Comparison of ENCODE assay signal across 9 mouse cellular contexts in genomic region chr4:133020721-133021120, GRCm38 (mm10). TPM values are rescaled to one million over a fixed set of nuclear protein-coding genes. Genes with fewer than 3 reads are reported as not detected.
A peak's percentile ranks its signal among the peaks of the same experiment; 100 is the strongest.
DNase-seq lines count a peak whose midpoint lies in the region; ATAC-seq and TF ChIP-seq lines count a peak whose summit lies in the region.
"Had no signal": no experiment of that assay in that cellular context is flagged by ENCODE, and none has a peak within 500 bp of the region (broad histone marks: within the 10 kb centered on the region; RNA-seq: fewer than 3 reads in every experiment).

No protein-coding gene starts in this region.

- TF ChIP-seq POLR2A in lung, adult 2 months (IDR thresholded peaks at IDR 0.05; ENCODE audit: borderline replicate concordance, extremely low read depth, low read depth, low read length): no peak

- H3K4me2 ChIP-seq in lung, embryonic 15.5 days: 0 out of 2 replicates have a peak overlapping the region, but pooled peaks have one; percentile 18
- peak overlapping the region; percentile 22 for H3K4me2 ChIP-seq in limb, embryonic 11.5 days (ENCODE audit: low read depth, severe bottlenecking)
- H3K4me2 ChIP-seq in stomach, embryonic 15.5 days: peak overlapping the region; percentile 19; the same call in 1 of the 2 replicates

- intact Hi-C loops in gastrocnemius, adult 2 months (cut with DNase I): no loop called here
- intact Hi-C loops in left cerebral cortex, postnatal 10 days (cut with DNase I): no loop called here

- peaks cover 94% of the 10 kb centered on the region for H3K4me1 ChIP-seq in lung, embryonic 15.5 days
- H3K4me1 ChIP-seq in lung, adult 2 months (ENCODE audit: control insufficient read depth, insufficient read depth, low read length): peaks cover 20% of the 10 kb centered on the region
- peaks cover 82% of the 10 kb centered on the region for H3K4me1 ChIP-seq in limb, embryonic 11.5 days (ENCODE audit: control insufficient read depth, insufficient read depth, low read length)
- H3K4me1 ChIP-seq in stomach, embryonic 15.5 days: peaks cover 89% of the 10 kb centered on the region

- no peaks in the 10 kb centered on the region for H3K36me3 ChIP-seq in lung, embryonic 15.5 days
- no peaks in the 10 kb centered on the region for H3K36me3 ChIP-seq in limb, embryonic 11.5 days (ENCODE audit: control insufficient read depth, insufficient read depth, low read length)
- H3K36me3 ChIP-seq in stomach, embryonic 15.5 days: no peaks in the 10 kb centered on the region

- no peak for ATAC-seq in lung, embryonic 15.5 days (ENCODE audit: borderline replicate concordance, extremely low read depth, low FRiP score, low TSS enrichment)
- no peak for ATAC-seq in limb, embryonic 11.5 days (ENCODE audit: insufficient number of reproducible peaks, low FRiP score, low TSS enrichment, low read depth)
- ATAC-seq in stomach, embryonic 15.5 days (ENCODE audit: insufficient read depth, low FRiP score, low read depth): no peak

- TF ChIP-seq CTCF in gastrocnemius, adult 2 months (IDR thresholded peaks at IDR 0.05): no peak
- no peak for TF ChIP-seq CTCF in lung, adult 2 months (IDR thresholded peaks at IDR 0.05; ENCODE audit: insufficient read depth, low read length)

- DNase-seq in gastrocnemius, adult 2 months: no peak
- no peak for DNase-seq in gastrocnemius, adult 8-10 months (ENCODE audit: low spot score in 2 of 2)
- no peak for DNase-seq in lung, adult 2 months
- DNase-seq in limb, embryonic 11.5 days (ENCODE audit: low spot score): no peak
- DNase-seq in frontal cortex, postnatal 14 days (ENCODE audit: low spot score in 2 of 2): no peak
- DNase-seq in left cerebral cortex, postnatal 10 days (ENCODE audit: extremely low spot score in 1 of 2, low spot score in 2 of 2): no peak

- H3K27me3 ChIP-seq in lung, embryonic 15.5 days: no peaks in the 10 kb centered on the region
- no peaks in the 10 kb centered on the region for H3K27me3 ChIP-seq in limb, embryonic 11.5 days (ENCODE audit: control insufficient read depth, insufficient read depth, low read length)
- no peaks in the 10 kb centered on the region for H3K27me3 ChIP-seq in stomach, embryonic 15.5 days (replicated peaks)

- WGBS in lung, embryonic 15.5 days: 36% methylated on average over 5 of the region's 6 CpGs
- 65% methylated on average over 6 of the region's 6 CpGs for WGBS in lung, adult 2 months
- 27% methylated on average over 4 of the region's 6 CpGs for WGBS in limb, embryonic 11.5 days
- WGBS in stomach, embryonic 15.5 days: 40% methylated on average over 5 of the region's 6 CpGs

- H3K9ac ChIP-seq in lung, embryonic 15.5 days: no peak overlapping the region
- no peak overlapping the region for H3K9ac ChIP-seq in limb, embryonic 11.5 days (ENCODE audit: low read length)
- H3K9ac ChIP-seq in stomach, embryonic 15.5 days: no peak overlapping the region
- H3K9ac ChIP-seq: liver, embryonic 14.5 days had no signal

- H3K9me3 ChIP-seq in lung, embryonic 15.5 days: no peaks in the 10 kb centered on the region
- H3K9me3 ChIP-seq in limb, embryonic 11.5 days (ENCODE audit: control insufficient read depth, low read length): no peaks in the 10 kb centered on the region
- H3K9me3 ChIP-seq in stomach, embryonic 15.5 days: no peaks in the 10 kb centered on the region

- no peak overlapping the region for H3K4me3 ChIP-seq in gastrocnemius, adult 2 months
- H3K4me3 ChIP-seq in lung, embryonic 15.5 days: no peak overlapping the region
- H3K4me3 ChIP-seq in lung, adult 2 months (replicated peaks; ENCODE audit: extremely low read depth, low read depth, low read length): no peak overlapping the region
- no peak overlapping the region for H3K4me3 ChIP-seq in limb, embryonic 11.5 days (ENCODE audit: low read depth, low read length)
- H3K4me3 ChIP-seq in stomach, embryonic 15.5 days (replicated peaks): no peak overlapping the region

- H3K27ac ChIP-seq in gastrocnemius, adult 2 months: peak overlapping the region; percentile 83
- H3K27ac ChIP-seq in lung, embryonic 15.5 days: peak overlapping the region; percentile 87
- no peak overlapping the region for H3K27ac ChIP-seq in limb, embryonic 11.5 days (replicated peaks; ENCODE audit: low read depth, low read length)
- peak overlapping the region; percentile 63 for H3K27ac ChIP-seq in stomach, embryonic 15.5 days
- H3K27ac ChIP-seq: liver, embryonic 14.5 days had no signal

RNA-seq across cellular contexts. Expression of gene Ahdc1, which starts 9.7 kb away (rescaled TPM):
- 10 to 100 TPM; 30.2 to 55.1 TPM for total RNA-seq in gastrocnemius, adult 2 months (2021)
- total RNA-seq in gastrocnemius, adult 8-10 months (2022): 10 to 100 TPM; 26.3 to 32.9 (median 28.9) TPM
- 8.5 and 10.5 TPM in 2 replicates for polyA plus RNA-seq in lung, embryonic 15.5 days (2015; fragmentation: Nextera tagmentation; extraction: Ambion mirVana)
- polyA plus RNA-seq in lung, adult 2 months (2012; rRNA removed): 25.8 and 28.7 TPM in 2 replicates
- 10.2 and 10.5 TPM in 2 replicates for polyA plus RNA-seq in limb, embryonic 11.5 days (2014; fragmentation: Nextera tagmentation; extraction: Ambion mirVana)
- 8.2 and 9.3 TPM in 2 replicates for polyA plus RNA-seq in stomach, embryonic 15.5 days (2015; fragmentation: Nextera tagmentation; extraction: Ambion mirVana)
- 10 to 100 TPM; 70.0 to 71.1 TPM for total RNA-seq in left cerebral cortex, postnatal 10 days (2021)

RNA-seq across cellular contexts. Expression of gene Fgr, which starts 46.8 kb away (rescaled TPM):
- total RNA-seq in gastrocnemius, adult 2 months (2021): under 1 TPM in 1 of 2 experiments, not detected in 1; 0.06 TPM
- total RNA-seq in gastrocnemius, adult 8-10 months (2022): not detected
- 0.69 and 0.74 TPM in 2 replicates for polyA plus RNA-seq in lung, embryonic 15.5 days (2015; fragmentation: Nextera tagmentation; extraction: Ambion mirVana)
- polyA plus RNA-seq in lung, adult 2 months (2012; rRNA removed): 10.7 and 19.1 TPM in 2 replicates
- polyA plus RNA-seq in limb, embryonic 11.5 days (2014; fragmentation: Nextera tagmentation; extraction: Ambion mirVana): 0.17 and 0.35 TPM in 2 replicates
- 1.6 TPM in 2 replicates for polyA plus RNA-seq in stomach, embryonic 15.5 days (2015; fragmentation: Nextera tagmentation; extraction: Ambion mirVana)
- total RNA-seq in left cerebral cortex, postnatal 10 days (2021): under 1 TPM in 1 of 2 experiments, not detected in 1; 0.47 TPM
